Mouse (Mus musculus) intestine, embryonic 15.5 days (tissue): Measurements from ENCODE around the gene Fuz. TPM values are rescaled to one million over a fixed set of nuclear protein-coding genes. Genes with fewer than 3 reads are reported as not detected.

Experiments used
- ATAC-seq: fragments of 200-750 bp; cut with Nextera tagmentation; 2 replicates; pipeline ENCODE4 v1.8.0; 2017; ENCODE audit warnings: moderate TSS enrichment, moderate library complexity
- H3K27ac ChIP-seq: fragments of 300-500 bp; sonication (generic); 2 replicates; pipeline ENCODE4 v1.5.1; 2015; ENCODE audit warnings: mild to moderate bottlenecking, inconsistent platforms
- H3K27me3 ChIP-seq: fragments of 300-500 bp; sonication (generic); replicated peaks from 2 replicates; pipeline ENCODE4 v1.6.1; 2015; ENCODE audit warnings: inconsistent platforms
- H3K36me3 ChIP-seq: fragments of 300-500 bp; sonication (generic); 2 replicates; pipeline ENCODE4 v1.6.1; 2015; ENCODE audit warnings: inconsistent platforms
- H3K4me1 ChIP-seq: fragments of 300-500 bp; sonication (generic); replicated peaks from 2 replicates; pipeline ENCODE4 v1.6.1; 2015; ENCODE audit warnings: inconsistent platforms
- H3K4me2 ChIP-seq: fragments of 300-500 bp; sonication (generic); replicated peaks from 2 replicates; pipeline ENCODE4 v1.6.1; 2015; ENCODE audit warnings: mild to moderate bottlenecking, inconsistent platforms
- H3K4me3 ChIP-seq: fragments of 300-500 bp; sonication (generic); replicated peaks from 2 replicates; pipeline ENCODE4 v1.5.1; 2015; ENCODE audit warnings: inconsistent platforms
- H3K9ac ChIP-seq: fragments of 300-500 bp; sonication (generic); 2 replicates; pipeline ENCODE4 v1.6.1; 2015; ENCODE audit warnings: inconsistent platforms
- H3K9me3 ChIP-seq: fragments of 300-500 bp; sonication (generic); 2 replicates; pipeline ENCODE4 v1.6.1; 2016; ENCODE audit warnings: inconsistent platforms
- WGBS: fragments of 180-500 bp; shearing (Covaris S2); methylation state at CpG from one replicate; pipeline ENCODE4 v1.1.7; 2015; 5-methylcytosine and 5-hydroxymethylcytosine counted together
- polyA plus RNA-seq: library from polyadenylated mRNA; unstranded; fragments of >200 nt; fragmentation: Nextera tagmentation; extraction: Ambion mirVana; gene quantifications from 2 replicates; pipeline ENCODE4 v1.2.1, GENCODE M21; 2015

The Fuz gene
- 17.0 and 18.8 TPM in 2 replicates for polyA plus RNA-seq

DNA sequence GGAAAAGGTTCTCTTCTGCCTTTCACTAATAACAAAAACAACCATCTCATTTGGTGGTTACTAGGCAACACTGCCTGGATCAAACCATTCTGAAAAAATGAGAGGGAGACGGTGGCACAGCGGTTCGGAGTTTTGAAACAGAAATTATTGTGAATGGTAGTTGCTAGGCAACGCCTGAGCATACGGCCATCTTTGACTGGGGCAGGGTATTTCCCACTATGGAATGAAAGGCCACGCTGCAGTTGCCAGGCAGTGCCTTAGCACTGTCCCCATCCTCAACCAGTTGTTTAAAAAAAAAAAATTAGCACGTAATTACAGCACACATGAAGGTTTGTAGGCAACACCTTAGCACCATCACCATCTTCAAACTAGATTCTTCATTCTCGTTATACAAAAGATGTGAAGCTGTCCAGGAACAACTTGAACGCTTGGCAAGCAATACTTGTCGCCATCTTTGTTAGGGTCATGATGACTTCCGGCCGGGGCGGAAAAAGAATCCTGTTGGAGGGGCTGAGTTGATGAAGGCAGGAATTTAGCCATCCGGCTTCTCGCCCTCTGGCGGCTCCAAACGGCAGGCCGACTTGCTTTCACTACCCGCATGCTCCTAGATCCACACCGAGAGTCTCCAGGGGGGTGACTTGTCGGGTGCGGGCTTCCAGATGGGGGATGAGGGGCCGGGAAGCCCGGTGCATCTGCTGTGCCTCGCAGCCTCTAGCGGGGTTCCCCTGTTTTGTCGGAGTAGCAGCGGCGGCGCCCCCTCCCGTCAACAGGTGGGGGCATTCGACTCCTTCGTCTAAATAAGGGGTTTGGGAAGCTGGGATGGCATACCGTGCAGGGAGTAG lies at the start of gene Fuz:
TSS of gene Fuz (plus strand) at position 487 of the 842 bp plus-strand sequence.
- Histone ChIP-seq H3K4me3 (peak within 1 kb of the TSS; percentile 64), H3K9ac (peak within 1 kb of the TSS; percentile 68), H3K9me3 (no peaks in the 10 kb centered on the region), H3K4me1 (peaks cover 32% of the 10 kb centered on the region), H3K36me3 (peaks cover 4% of the 10 kb centered on the region; the same call in 1 of the 2 replicates), H3K4me2 (peak within 1 kb of the TSS; percentile 83), H3K27me3 (no peaks in the 10 kb centered on the region), H3K27ac (peak within 1 kb of the TSS; percentile 82)
- peak; percentile 65 for ATAC-seq
- WGBS = under 1% methylated on average over 34 of the region's 34 CpGs

DNA sequence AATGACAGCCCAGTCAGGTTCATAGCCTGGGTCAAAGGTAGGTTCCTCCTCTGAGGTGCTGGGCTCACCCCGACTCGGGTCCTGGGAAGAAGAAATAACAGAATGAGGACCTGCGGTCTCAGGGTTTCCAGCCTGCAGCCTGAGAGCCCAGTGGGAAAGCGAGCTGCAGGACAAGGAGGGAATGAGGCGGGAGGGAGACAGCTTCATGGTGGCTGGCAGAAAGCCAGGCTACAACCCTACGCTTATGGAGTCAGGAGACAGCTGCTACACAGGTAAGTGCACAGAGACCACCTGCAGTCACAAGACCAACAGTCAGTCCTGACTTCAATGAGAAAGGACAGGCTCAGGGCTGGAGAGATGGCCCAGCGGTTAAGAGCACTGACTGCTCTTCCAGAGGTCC lies 49.1 kb upstream of the Fuz start:
- peaks cover 21% of the 10 kb centered on the region for H3K4me1 ChIP-seq
- H3K27ac ChIP-seq = no peak overlapping the region
- WGBS = 89% methylated on average over 7 of the region's 7 CpGs
- peaks cover 45% of the 10 kb centered on the region for H3K36me3 ChIP-seq
- no peaks in the 10 kb centered on the region for H3K27me3 ChIP-seq
- ATAC-seq = no peak
- no peak overlapping the region for H3K4me2 ChIP-seq
- H3K4me3 ChIP-seq = no peak overlapping the region
- H3K9ac ChIP-seq = no peak overlapping the region
- no peaks in the 10 kb centered on the region for H3K9me3 ChIP-seq

DNA sequence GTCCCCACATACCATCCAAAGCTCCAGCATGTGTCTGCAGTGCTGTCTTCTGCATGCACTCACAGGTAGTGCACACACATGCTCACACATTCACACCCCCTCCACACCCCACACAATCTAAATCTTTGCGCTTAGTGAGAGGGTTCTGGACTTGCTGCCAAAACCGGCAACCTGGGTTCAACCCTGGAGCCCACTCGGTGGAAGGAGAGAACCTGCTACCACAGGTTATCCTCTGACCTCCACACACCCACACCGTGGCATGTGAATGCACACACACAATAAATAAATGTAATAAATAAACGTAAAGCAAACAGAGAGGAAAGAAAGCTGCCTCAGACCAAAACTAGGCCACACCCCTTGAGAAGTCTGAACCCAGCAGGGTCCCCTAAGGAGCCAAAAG lies 48.1 kb upstream of the Fuz start:
- Histone ChIP-seq H3K9me3 (no peaks in the 10 kb centered on the region), H3K4me2 (peak overlapping the region; percentile 85), H3K36me3 (peaks cover 42% of the 10 kb centered on the region), H3K9ac (peak overlapping the region; percentile 53), H3K27me3 (no peaks in the 10 kb centered on the region), H3K27ac (peak overlapping the region; percentile 98; the same call in 1 of the 2 replicates), H3K4me1 (peaks cover 27% of the 10 kb centered on the region), H3K4me3 (peak overlapping the region; percentile 71)
- 65% methylated on average over 5 of the region's 5 CpGs for WGBS
- no peak for ATAC-seq

DNA sequence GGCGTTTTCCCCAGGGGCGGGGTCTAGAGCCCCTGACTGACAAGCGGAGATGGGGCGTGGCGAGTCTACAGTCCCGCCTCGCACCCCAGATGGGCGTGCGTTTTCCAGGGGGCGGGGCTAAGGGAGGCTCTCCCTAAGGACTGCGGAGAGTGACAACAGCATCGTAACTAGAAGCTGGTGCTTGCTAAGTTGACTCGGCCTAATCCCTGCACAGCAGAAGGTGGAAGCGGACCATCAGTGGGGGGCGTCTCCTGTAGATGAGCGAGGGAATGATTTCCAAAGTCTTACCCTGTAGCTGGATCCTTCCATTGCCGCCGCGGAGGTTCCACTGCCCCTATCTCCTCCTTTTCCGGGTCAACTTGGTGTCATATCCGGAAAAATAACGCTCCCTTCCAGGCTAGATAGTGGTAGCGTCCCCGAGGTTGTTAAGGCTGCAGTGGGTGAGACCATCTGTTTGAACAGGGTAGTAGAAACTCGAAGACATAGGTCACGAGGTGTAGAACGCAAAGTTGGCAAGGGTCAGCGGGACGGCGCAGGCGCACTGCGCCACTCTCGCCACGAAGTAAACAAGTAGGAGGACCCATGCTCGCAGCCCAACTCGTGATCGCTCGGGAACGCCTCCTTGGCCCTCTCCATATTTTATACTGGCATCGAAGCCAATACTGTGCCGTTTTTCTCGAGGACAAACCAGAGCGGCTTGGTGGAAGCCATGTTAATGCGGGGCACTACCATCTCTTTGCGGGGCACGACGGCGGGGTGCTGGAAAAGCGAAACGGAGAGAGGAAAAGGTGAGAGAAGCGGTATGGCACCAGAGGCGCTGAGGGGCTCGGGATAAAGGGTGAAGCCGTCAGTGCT lies 47.1 kb upstream of the Fuz start, which contains the start of the genes Akt1s1 and Tbc1d17:
TSS of gene Akt1s1 (plus strand) at position 431 of the 855 bp plus-strand sequence.
TSS of gene Tbc1d17 (minus strand) at position 519 of the 855 bp plus-strand sequence.
- H3K27ac ChIP-seq = peak within 1 kb of the TSS; percentile 98
- H3K27me3 ChIP-seq = no peaks in the 10 kb centered on the region
- H3K4me2 ChIP-seq = peak within 1 kb of the TSS; percentile 85
- under 1% methylated on average over 54 of the region's 54 CpGs for WGBS
- peak within 1 kb of the TSS; percentile 71 for H3K4me3 ChIP-seq
- peak within 1 kb of the TSS; percentile 76 for H3K9ac ChIP-seq
- no peaks in the 10 kb centered on the region for H3K9me3 ChIP-seq
- peaks cover 36% of the 10 kb centered on the region for H3K4me1 ChIP-seq
- ATAC-seq = peak; percentile 86
- H3K36me3 ChIP-seq = peaks cover 38% of the 10 kb centered on the region

DNA sequence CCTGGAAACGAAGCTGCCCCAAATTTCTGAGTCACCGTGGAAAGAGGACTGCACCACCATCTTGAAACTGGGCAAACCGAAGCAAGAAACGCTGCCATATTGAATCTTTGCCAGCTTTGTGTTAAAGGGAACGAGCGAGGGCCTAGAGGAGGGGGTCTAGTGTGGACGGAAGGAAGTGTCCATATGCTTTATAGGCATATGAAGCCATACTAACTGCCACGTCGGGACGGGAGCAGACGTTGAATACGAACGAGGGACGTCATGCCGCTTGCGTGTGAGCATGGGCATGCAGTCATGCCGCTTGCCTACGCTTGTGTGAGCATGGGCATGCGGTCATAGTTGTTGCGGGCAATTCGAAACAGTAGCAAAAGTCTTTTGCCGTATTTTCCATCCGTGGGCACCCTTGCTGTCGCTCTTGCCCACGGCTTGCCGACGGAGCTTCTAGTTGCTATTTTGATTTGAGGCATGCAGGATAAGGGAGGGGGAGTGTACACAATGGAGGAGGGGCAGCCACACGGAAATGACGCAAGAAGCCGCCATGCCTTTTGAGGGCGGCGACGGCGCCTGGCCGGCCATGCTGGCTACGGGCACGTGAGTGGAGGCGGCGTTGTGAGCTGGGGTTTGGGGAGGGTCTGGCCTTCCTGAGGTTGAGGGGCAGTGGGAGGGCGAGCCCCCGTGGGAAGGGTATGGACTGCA lies 46.3 kb upstream of the Fuz start:
- peak; percentile 72 for ATAC-seq
- Histone ChIP-seq H3K4me3 (peak overlapping the region; percentile 71), H3K36me3 (peaks cover 32% of the 10 kb centered on the region), H3K4me1 (peaks cover 41% of the 10 kb centered on the region), H3K9me3 (no peaks in the 10 kb centered on the region), H3K27ac (peak overlapping the region; percentile 98), H3K27me3 (no peaks in the 10 kb centered on the region), H3K4me2 (peak overlapping the region; percentile 85), H3K9ac (peak overlapping the region; percentile 76)
- WGBS = under 1% methylated on average over 40 of the region's 41 CpGs

DNA sequence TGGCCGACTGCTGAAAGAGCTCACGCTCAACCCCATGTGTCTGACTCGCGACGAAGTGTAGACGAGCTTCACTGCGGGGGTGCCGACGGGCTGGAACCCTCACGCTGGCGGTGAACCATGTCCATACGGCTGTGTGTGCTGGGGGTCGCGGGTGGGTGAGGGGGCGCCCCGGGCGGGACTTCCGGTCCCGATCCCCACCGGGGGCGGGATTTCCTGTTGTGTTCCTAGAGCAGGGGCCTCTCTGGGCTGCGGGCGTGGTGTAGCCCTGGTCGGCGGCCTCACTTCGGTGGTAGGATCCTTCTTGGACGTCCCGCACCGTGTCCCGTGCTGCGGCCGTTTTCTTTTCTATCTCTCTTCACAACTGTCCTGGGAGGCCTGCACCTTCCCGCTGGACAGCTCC lies 45.7 kb upstream of the Fuz start:
- under 1% methylated on average over 33 of the region's 33 CpGs for WGBS
- Histone ChIP-seq H3K27me3 (no peaks in the 10 kb centered on the region), H3K4me2 (peak overlapping the region; percentile 85), H3K27ac (peak overlapping the region; percentile 98), H3K4me3 (peak overlapping the region; percentile 71), H3K9me3 (no peaks in the 10 kb centered on the region), H3K36me3 (peaks cover 26% of the 10 kb centered on the region), H3K4me1 (peaks cover 47% of the 10 kb centered on the region), H3K9ac (peak overlapping the region; percentile 76)
- peak; percentile 52 for ATAC-seq

DNA sequence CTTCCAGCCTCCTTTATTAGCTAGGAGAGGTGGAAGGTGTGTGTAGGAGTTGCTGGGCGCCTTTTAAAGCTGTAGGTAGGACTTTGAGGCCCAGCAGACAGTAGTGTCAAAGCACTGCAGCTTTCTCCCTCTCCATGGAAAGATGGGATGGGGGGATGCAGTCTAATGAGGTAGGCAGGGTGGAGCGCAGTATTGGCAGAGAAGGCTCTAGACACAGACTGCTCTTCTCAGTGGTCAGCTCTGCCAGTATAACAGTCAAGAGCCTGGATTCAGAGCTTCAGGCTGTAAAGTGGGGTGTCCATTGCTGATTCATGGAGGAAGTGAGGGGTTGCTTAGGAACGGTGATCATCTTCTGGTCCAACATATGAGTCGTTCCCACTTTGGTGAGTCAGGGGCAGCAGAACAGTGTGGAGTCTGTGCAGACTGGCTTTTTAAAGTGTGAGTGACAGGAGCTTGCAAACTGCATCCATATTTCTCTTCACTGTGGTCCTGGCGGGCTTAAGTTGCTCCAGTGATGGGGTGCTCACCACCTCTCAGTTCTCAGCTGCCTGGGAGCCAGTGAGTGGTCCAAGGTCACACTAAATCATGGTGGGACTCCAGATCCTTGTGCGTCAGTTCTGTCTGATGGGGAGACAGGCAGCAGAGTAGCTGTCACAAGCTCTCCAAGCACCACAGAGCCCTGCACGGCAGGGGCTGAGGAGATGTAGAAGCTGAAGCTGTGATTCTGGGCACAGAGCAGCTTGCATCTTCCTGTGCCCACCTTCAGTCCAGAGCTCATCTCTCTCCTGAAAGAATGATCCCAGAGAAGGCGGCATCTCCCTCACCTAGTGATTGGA lies 44.9 kb upstream of the Fuz start:
- Histone ChIP-seq H3K4me3 (peak overlapping the region; percentile 71), H3K4me2 (peak overlapping the region; percentile 85), H3K9ac (peak overlapping the region; percentile 76), H3K4me1 (peaks cover 51% of the 10 kb centered on the region), H3K27me3 (no peaks in the 10 kb centered on the region), H3K36me3 (peaks cover 18% of the 10 kb centered on the region), H3K9me3 (no peaks in the 10 kb centered on the region), H3K27ac (peak overlapping the region; percentile 98)
- no peak for ATAC-seq
- WGBS = 71% methylated on average over 8 of the region's 8 CpGs

DNA sequence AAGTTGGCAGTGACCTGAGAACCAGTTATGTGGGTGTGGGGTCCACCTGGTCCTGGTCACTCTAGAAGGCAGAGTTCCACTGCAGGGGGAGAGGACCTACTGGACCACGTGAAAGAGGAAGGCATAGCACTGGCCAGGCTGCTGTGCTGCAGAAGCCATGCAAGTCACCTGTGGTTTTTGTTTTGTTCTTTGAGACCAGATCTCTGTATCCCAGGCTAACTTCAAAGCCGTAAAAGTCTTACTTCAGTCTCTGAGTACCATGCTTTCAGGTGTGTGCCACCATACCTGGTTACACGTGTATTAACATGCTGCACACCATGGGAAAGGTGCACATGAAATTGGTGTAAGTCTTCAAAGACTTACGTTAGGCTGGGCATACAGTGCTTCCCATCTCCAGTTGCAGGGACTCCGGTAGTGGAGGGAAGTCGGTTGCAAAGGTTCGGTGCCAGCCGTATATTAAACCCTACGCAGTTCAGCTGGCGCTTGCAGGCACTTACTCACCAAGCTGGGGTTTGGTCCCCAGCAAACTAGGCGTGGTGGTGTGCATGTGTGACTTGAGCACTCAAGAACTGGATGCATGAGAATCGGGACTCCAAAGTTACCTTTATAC lies 44.1 kb upstream of the Fuz start:
- Histone ChIP-seq H3K27me3 (no peaks in the 10 kb centered on the region), H3K4me3 (no peak overlapping the region; the same call in 1 of the 2 replicates), H3K9ac (0 out of 2 replicates have a peak overlapping the region, but pooled peaks have one; percentile 76), H3K4me2 (0 out of 2 replicates have a peak overlapping the region, but pooled peaks have one; percentile 85), H3K9me3 (no peaks in the 10 kb centered on the region), H3K4me1 (peaks cover 56% of the 10 kb centered on the region), H3K36me3 (peaks cover 13% of the 10 kb centered on the region), H3K27ac (no peak overlapping the region)
- WGBS = 90% methylated on average over 12 of the region's 12 CpGs
- no peak for ATAC-seq

DNA sequence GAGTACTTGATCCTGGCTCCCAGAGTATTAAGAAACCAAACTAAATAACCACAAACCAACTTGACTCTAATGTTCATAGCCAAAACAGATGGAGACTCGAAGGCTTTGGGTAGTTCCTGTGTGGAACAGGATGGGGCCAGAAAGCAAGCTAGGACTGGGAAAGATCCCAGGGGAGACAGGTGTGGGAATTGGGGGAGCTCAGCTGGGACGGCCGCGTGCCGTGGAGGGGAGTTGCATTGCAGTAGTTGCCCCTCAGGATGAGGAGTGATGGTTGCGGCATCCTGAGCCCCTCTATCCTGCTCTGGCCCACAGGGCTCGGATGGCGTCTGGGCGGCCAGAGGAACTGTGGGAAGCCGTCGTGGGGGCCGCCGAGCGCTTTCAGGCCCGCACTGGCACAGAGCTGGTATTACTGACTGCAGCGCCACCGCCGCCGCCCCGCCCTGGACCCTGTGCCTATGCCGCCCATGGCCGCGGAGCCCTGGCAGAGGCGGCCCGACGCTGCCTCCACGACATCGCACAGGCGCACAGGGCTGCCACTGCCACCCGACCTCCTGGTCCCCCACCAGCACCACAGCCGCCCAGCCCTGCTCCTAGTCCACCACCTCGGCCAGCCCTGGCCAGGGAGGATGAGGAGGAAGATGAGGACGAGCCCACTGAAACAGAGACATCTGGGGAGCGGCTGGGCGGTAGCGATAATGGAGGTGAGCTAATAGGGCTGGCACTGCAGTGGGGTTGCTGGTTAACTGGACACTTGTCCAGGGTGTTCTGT lies 43.4 kb upstream of the Fuz start:
- Histone ChIP-seq H3K27me3 (no peaks in the 10 kb centered on the region), H3K4me2 (0 out of 2 replicates have a peak overlapping the region, but pooled peaks have one; percentile 88), H3K9me3 (no peaks in the 10 kb centered on the region), H3K4me3 (no peak overlapping the region), H3K27ac (no peak overlapping the region), H3K9ac (no peak overlapping the region), H3K4me1 (peaks cover 57% of the 10 kb centered on the region), H3K36me3 (peaks cover 13% of the 10 kb centered on the region)
- 89% methylated on average over 36 of the region's 36 CpGs for WGBS
- ATAC-seq = no peak

DNA sequence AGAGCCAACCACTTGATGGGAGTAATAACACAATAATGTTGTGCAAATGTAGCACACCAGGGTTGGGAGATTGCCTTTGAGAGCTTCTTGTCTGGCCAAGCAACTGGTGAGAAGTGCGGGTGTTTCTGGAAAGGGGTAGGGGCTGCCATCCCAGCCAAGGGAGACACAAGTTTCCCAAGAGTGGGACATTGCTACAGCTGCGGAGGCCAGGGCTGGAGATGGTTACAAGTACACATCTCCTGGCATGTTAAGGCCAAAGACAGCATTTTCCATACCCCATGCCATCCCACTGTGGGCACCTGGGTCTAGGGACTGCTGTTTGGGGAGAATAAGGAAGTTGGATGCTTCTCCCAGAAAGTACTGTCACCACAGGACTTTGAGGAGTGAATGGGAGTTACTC lies 42.8 kb upstream of the Fuz start:
- no peak overlapping the region for H3K4me3 ChIP-seq
- H3K27me3 ChIP-seq = no peaks in the 10 kb centered on the region
- peak overlapping the region; percentile 71; the same call in 1 of the 2 replicates for H3K9ac ChIP-seq
- peak overlapping the region; percentile 88 for H3K4me2 ChIP-seq
- H3K9me3 ChIP-seq = no peaks in the 10 kb centered on the region
- H3K36me3 ChIP-seq = peaks cover 13% of the 10 kb centered on the region
- peaks cover 57% of the 10 kb centered on the region for H3K4me1 ChIP-seq
- no peak overlapping the region for H3K27ac ChIP-seq
- ATAC-seq = no peak
- 91% methylated on average over 2 of the region's 2 CpGs for WGBS
